Mouse (Mus musculus) spleen, adult 2 months (tissue): Measurements from ENCODE around the gene Cemip. TPM values are rescaled to one million over a fixed set of nuclear protein-coding genes. Genes with fewer than 3 reads are reported as not detected.

ENCODE experiments used
- DNase-seq, 2 experiments: peaks; one replicate each; pipeline versions ENCODE4 v3.0.0 to v3.0.0-alpha.2; 2012 to 2021; ENCODE audit warnings: low spot score in 2 of 2, low read depth in 1 of 2
- H3K27ac ChIP-seq: fragments of 200-500 bp; 2 replicates; pipeline ENCODE4 v1.5.1; 2012; ENCODE audit warnings: low read length, inconsistent platforms; ENCODE audit not compliant: insufficient read depth
- H3K27me3 ChIP-seq: fragments of 200-500 bp; 2 replicates; pipeline ENCODE4 v1.6.1; 2012; ENCODE audit warnings: mild to moderate bottlenecking, moderate library complexity, low read length, inconsistent platforms; ENCODE audit not compliant: control insufficient read depth, insufficient read depth
- H3K36me3 ChIP-seq: fragments of 200-500 bp; 2 replicates; pipeline ENCODE4 v1.6.1; 2012; ENCODE audit warnings: mild to moderate bottlenecking, low read length, inconsistent platforms; ENCODE audit not compliant: control insufficient read depth, insufficient read depth
- H3K4me1 ChIP-seq: fragments of 200-500 bp; 2 replicates; pipeline ENCODE4 v1.6.1; 2011; ENCODE audit warnings: inconsistent platforms; ENCODE audit not compliant: control insufficient read depth, insufficient read depth, insufficient read length
- H3K4me3 ChIP-seq: fragments of 200-500 bp; 2 replicates; pipeline ENCODE4 v1.5.1; 2011; ENCODE audit warnings: mild to moderate bottlenecking, inconsistent platforms; ENCODE audit not compliant: insufficient read depth, insufficient read length; ENCODE audit errors: extremely low read depth
- CTCF ChIP-seq: fragments of 200-500 bp; IDR thresholded peaks from 2 replicates; pipeline ENCODE4 v1.5.1; 2011; ENCODE audit warnings: mild to moderate bottlenecking, inconsistent platforms; ENCODE audit not compliant: insufficient read depth, insufficient read length, insufficient replicate concordance; ENCODE audit errors: extremely low read depth
- POLR2A ChIP-seq: fragments of 200-500 bp; IDR thresholded peaks from 2 replicates; pipeline ENCODE4 v1.6.1; 2011; ENCODE audit warnings: low read depth, low read length, inconsistent platforms
- WGBS: fragments of 180-500 bp; shearing (Covaris S2); methylation state at CpG from one replicate; pipeline ENCODE4 v1.1.7; 2018; 5-methylcytosine and 5-hydroxymethylcytosine counted together
- polyA plus RNA-seq: library from polyadenylated mRNA; depleted of rRNA; stranded (reverse); fragments of >200 nt; gene quantifications from 2 replicates; pipeline ENCODE4 v1.2.3, GENCODE M21; 2012

Gene Cemip
- polyA plus RNA-seq, 1 experiment = 2.4 TPM

DNA sequence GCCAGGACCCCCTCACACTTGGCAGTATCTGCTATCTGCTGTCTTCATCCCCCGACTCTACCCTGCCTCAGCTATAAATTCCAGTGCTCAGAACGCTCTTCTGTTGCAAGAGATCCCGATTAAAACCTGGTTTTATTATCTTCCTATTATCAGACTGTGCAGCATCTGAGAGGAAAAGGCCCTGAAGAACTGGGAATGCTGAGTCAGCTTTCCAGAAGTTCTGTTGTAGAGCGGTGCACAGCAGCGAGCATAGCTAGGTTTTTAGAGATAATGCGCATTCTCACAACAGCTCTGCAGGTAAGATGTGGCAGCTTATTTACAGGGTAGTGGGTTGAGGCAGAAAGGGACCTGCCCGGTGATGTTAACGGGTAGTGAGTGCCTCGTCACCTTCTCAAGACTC, 172.3 kb downstream of the Cemip start:
- H3K4me1 ChIP-seq = no peaks in the 10 kb centered on the region
- no peaks in the 10 kb centered on the region for H3K27me3 ChIP-seq
- no peaks in the 10 kb centered on the region for H3K36me3 ChIP-seq
- DNase-seq = no peak
- TF ChIP-seq CTCF (no peak), POLR2A (no peak)
- no peak overlapping the region for H3K27ac ChIP-seq
- WGBS = 84% methylated on average over 9 of the region's 9 CpGs
- no peak overlapping the region for H3K4me3 ChIP-seq

DNA sequence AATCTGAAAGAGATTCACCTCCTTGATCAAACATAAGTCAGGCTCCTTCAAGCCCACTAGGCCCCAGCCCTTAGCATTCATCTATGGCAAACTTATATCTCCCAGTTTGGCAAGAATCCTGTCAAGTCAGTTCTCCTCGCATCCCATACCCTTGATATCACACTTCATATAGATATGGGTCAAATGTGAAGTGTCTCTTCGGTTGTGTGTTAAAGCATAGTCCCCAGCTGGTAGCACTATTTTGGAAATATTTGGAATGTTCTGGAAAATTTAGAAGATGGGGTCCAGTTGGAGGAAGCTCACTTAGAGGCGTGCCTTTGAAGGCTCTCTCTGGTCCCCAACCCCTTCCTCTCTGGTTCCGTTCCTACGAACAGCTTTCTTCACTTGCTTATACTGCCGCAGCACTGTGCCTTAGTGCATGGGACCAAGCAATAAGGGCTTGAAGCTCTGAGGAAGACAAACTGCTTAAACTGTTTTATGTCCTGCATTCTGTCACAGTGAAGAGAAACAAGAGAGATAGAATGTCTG, 172.8 kb downstream of the Cemip start:
- Histone ChIP-seq H3K36me3 (no peaks in the 10 kb centered on the region), H3K27ac (no peak overlapping the region), H3K27me3 (no peaks in the 10 kb centered on the region), H3K4me3 (no peak overlapping the region), H3K4me1 (no peaks in the 10 kb centered on the region)
- no peak for TF ChIP-seq POLR2A
- TF ChIP-seq CTCF = no peak
- 85% methylated on average over 6 of the region's 6 CpGs for WGBS
- DNase-seq = no peak

DNA sequence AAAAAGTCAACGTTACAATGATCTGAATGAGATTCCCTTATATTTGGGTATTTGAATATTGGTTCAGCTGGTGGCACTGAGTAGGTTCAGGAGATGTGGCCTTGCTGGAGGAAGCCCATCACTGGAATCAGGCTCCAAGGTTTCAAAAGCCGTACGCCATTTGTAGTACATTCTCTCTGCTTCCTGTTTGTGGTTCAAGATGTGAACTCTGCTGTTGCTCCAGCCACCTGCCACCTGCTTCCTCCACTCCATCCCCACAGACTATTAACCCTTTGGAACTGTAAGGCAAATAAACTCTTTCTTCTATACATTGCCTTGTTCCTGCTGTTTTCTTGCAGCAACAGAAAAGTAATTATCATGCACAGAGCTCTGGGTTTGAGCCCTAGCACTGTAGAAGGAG, 174.4 kb downstream of the Cemip start:
- Histone ChIP-seq H3K27ac (no peak overlapping the region), H3K4me1 (no peaks in the 10 kb centered on the region), H3K27me3 (no peaks in the 10 kb centered on the region), H3K4me3 (no peak overlapping the region), H3K36me3 (no peaks in the 10 kb centered on the region)
- DNase-seq = no peak
- TF ChIP-seq POLR2A (no peak), CTCF (no peak)
- WGBS = 19% methylated on average over 3 of the region's 3 CpGs

DNA sequence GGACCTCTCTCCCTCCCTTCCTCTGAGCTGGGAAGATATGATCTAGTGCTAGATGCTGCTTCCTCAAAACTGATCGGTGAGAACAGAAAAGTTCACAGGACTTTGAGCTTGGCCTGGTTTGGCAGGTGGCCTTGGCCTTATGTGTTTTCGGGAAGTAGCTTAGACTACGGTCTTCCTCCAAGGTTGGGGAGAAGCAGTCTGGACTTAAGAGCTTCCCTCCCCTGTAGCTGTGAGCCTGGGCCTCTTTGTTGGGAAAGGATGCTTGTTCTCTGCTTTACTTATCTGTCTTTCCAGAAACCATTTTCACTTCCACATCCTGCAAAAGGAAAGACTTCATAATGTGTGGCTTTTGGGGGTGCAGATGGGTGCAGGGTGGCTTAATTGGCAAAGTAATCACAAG, 181.5 kb downstream of the Cemip start:
- DNase-seq = no peak
- WGBS = 28% methylated on average over 3 of the region's 3 CpGs
- H3K4me3 ChIP-seq = no peak overlapping the region
- H3K36me3 ChIP-seq = 0 out of 2 replicates have a peak, but pooled peaks cover 2% of the 10 kb centered on the region
- H3K4me1 ChIP-seq = no peaks in the 10 kb centered on the region
- H3K27me3 ChIP-seq = no peaks in the 10 kb centered on the region
- TF ChIP-seq POLR2A (no peak), CTCF (no peak)
- H3K27ac ChIP-seq = no peak overlapping the region

DNA sequence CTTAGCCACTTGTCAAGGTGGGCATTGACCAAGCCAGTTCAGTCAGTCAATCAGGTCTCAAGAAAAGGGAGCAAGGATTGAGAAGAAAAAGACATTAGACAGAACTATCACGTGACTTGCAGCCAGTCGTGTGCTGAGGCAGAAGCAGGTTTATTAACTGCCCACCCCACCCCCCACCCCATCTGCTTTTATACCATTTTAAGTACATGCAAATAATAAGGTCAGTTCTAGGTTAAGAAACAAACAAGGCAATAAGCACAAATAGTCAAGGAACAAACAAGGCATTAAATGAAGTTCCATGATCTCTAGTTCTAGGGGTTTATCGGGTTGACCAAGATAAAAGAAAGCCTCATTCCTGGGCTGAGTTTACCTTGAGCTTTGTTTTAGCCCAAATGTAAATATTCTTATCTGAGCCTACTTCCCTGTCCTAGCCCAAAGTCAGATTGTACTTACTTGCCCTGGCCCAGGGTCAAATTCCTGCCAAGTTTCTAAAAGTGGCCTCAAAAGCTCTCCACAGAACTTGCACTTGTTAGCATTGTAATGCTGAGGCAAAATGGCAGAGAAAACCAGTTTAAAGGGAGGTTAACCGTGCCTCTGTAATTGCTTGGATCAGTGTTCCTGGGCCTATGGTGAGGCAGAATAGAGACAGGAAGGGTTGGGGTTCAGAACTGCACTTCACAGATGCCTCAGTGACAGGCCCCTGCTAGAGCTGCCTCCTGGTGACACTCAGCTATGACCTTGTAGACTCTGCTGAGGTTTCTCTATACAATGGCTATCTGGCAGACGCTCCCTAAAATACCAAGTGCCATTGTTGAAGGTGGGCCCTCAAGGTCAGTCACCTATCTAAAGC, 183.8 kb downstream of the Cemip start:
- no peak for DNase-seq
- H3K27me3 ChIP-seq = no peaks in the 10 kb centered on the region
- TF ChIP-seq CTCF (no peak), POLR2A (no peak)
- no peak overlapping the region for H3K4me3 ChIP-seq
- H3K27ac ChIP-seq = no peak overlapping the region
- peaks cover 15% of the 10 kb centered on the region for H3K36me3 ChIP-seq
- WGBS = 87% methylated on average over 5 of the region's 5 CpGs
- no peaks in the 10 kb centered on the region for H3K4me1 ChIP-seq

DNA sequence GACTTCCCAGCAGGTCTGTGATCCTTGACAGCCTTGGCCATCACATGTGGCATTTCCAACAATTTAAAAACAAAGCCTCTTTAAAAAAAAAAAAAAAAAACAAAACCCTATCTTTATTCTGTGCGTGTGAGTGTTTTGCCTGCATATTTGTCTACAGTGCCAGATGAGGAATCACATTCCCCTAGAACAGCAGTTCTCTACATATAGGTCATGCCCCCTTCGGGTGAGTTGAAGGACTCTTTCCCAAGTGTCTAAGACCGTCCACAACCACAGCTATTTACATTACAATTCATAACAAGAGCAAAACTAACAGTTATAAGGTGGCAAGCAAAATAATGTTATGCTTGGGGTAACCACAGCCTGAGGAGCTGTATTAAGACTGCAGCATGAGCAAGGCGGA, 184.9 kb downstream of the Cemip start:
- Histone ChIP-seq H3K4me3 (no peak overlapping the region), H3K4me1 (no peaks in the 10 kb centered on the region), H3K27ac (no peak overlapping the region), H3K36me3 (peaks cover 22% of the 10 kb centered on the region), H3K27me3 (no peaks in the 10 kb centered on the region)
- no peak for DNase-seq
- 92% methylated on average over 4 of the region's 4 CpGs for WGBS
- no peak for TF ChIP-seq CTCF
- TF ChIP-seq POLR2A = no peak

DNA sequence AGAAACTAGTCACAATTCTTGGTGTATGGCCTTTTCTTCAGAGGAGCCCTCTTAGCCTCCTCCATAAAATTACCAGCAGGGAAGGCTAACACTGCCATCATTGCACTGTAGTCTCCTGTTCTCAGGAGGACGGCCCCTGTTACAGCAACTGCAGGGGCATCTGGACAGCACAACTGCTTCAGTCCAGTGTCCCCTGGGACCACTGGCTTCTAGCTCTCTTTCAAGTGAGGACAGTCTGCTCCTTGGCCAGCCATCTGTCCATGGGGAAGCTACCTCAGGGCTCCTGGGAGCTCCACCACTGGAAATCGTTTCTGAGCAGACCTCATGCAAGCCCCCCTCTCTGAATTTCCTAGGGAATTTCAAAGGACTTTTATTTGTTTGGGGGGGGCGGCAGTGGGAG, 185.8 kb downstream of the Cemip start:
- H3K27ac ChIP-seq = no peak overlapping the region
- WGBS = 95% methylated on average over 3 of the region's 3 CpGs
- no peaks in the 10 kb centered on the region for H3K27me3 ChIP-seq
- no peak for TF ChIP-seq CTCF
- no peak for TF ChIP-seq POLR2A
- H3K4me3 ChIP-seq = no peak overlapping the region
- no peak for DNase-seq
- H3K36me3 ChIP-seq = peaks cover 24% of the 10 kb centered on the region
- no peaks in the 10 kb centered on the region for H3K4me1 ChIP-seq
